Mouse (Mus musculus): ENCODE data around the gene Itm2b.

- TF ChIP-seq CTCF (IDR thresholded peaks at IDR 0.05; ENCODE audit: low read depth, low read length) (no peak), TAL1 (conservative IDR thresholded peaks at IDR 0.05; ENCODE audit: low read depth, low read length) (no peak), POLR2AphosphoS5 (IDR thresholded peaks at IDR 0.05; ENCODE audit: insufficient replicate concordance, low read depth, low read length) (no peak), GATA1 (IDR thresholded peaks at IDR 0.05; ENCODE audit: borderline replicate concordance, low read length) (no peak), GATA2 (IDR thresholded peaks at IDR 0.05; ENCODE audit: borderline replicate concordance, low read depth, low read length) (no peak)
Observed at GRCm38 (mm10) chr14:73401408-73401807, 16.3 kb upstream of the Itm2b start.
